Mouse (Mus musculus) embryo, embryonic 11 days (tissue): ENCODE data around the gene Hoxa9.

Experiments
- DNase-seq: peaks from one replicate; pipeline ENCODE4 v3.0.0-alpha.2; 2015

Hoxa9 gene

DNA sequence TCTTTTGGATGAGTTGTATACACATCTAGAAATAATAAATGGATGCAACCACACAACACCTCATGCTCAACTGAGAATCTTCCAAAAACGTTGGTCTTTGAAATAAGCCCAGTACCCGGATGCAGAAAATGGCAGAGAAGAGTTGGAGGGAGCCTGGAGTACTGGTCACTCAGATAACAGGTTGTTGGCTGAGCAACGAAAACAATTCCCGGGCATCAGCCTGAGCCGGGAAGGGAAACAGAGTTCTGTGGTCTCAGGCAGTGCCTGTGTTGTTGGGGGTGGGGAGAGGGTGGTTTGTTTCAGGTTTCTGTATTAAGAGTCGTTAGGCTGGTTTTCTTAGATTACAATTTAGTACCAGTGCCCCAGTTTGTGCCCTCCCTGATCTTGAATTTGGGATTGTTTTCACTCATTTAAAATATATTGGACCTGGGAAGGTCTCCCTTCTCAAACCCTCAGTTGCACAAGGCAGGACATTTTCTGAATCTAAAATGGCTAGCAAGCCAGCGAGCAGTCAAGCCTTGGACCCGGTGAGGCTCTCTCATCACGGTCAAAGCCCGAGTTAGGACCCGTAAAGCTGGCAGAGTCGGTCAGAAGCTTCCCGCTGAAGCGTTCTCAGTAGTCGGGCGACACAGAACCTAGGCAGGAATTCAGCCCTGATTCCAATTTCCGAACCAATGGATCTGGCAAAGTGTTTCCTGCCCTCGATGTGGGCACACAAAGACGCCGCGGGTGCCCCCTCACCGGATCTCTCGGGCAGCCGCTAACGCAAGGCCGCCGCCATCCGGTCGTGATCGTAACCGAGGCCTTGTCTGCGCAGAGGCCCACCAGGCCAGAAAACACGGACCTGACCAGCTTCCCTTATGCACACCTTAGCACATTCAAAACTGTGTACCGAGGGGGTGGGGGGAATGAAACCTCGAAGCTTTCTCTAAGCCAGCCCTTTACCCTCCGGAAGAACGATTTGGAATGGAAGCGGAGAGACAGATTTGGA is 2.1 kb downstream of the Hoxa9 start:
- no peak for DNase-seq

DNA sequence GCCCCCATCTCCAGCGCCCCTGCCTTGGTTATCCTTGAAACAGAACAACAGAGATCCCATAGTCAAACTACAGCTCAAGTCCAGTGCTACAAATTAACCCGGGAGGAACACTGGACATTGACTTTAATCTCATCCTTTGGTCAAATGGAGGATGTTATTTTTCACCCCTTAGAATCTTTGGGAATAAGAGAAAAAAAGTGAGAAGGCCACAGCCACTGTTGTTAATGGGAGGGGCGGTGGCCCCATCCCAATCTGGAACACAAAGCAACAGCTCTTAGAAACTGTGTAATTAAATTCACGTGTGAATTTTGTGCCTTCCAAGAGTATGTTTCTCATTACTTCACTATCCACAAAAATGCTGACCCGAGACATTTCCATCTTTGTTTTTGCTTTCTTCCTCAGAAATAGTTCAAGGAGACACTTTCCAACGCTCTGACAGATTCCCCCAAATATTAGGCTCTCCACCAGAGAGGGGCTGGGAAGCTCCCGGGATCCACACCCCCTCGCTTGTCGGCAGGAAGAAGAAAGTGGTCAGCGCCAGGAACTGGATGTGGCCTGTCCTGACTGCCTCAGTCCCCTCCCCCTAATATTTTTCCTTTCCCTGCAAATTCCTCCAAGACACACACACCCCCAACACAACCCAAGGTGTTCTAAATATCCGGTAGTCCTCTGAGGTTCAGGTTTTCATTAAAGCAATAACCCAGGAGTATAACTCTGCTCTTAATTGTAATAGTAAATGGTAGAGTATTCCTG is 3.2 kb downstream of the Hoxa9 start:
- DNase-seq = no peak

DNA sequence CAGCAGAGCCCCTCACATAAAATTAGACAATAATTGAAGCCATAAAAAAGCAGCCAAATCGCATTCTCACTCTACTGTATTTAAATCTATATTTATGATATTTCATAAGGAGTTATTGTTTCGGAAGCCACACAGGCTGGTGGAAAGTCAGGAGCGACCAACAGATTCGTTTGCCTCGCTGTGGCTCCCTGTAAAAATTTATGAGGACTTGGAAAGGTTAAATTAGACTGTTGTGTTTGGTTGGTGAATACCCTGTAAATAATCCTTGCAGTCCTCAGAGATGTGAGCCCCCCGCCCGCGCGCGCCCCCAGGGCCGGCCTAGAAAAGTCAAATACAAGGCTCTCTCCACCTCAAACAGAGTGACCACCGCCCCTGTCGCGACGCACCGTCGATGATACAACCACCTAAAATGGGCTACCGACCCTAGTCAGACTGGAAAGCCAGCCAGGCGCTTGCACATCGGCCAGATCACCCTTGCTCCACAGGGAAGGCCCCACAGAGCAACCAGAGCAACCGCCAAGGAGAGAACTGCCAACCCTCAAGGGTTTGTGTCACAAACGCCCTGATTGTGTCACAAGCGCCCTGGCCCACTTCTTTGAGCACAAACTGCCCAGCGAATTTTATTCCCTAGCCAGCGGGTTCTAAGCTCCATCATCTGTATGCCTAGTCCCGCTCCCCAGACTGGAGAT is 4.2 kb downstream of the Hoxa9 start:
- no peak for DNase-seq

DNA sequence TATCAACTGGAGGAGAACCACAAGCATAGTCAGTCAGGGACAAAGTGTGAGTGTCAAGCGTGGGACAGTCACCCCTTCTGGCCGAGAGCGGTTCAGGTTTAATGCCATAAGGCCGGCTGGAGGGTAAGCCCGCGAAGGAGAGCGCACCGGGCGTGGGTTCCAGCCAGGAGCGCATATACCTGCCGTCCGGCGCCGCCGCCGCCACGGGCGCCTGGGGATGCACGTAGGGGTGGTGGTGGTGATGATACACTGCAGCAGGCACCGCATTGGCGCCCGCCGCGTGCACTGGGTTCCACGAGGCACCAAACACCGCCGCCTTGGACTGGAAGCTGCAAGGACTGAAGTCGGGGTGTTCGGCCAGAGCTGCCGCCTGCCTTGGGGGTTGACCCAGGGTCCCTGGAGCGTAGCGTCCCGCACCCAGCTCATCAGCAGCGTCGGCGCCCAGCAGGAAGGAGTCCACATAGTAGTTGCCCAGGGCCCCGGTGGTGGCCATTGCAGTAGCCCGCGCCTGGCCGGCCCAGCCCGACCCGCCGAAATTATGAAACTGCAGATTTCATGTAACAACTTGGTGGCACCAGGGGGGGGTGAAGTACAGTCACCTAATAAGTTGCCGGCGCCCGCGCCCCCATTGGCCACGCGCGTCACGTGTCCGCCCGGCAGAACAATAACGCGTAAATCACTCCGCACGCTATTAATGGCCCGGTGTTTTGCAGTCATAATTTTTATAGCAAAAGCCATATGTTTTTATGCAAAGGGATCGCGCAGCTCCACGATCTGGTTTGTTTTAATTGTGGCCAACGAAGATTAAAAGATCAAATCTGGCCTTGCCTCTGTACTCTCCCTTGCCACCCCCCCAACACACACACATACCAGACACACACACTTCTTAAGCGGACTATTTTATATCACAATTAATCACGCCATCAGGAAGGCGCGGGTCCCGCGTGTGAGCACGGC is 5.0 kb downstream of the Hoxa9 start:
- DNase-seq = peak; percentile 88

DNA sequence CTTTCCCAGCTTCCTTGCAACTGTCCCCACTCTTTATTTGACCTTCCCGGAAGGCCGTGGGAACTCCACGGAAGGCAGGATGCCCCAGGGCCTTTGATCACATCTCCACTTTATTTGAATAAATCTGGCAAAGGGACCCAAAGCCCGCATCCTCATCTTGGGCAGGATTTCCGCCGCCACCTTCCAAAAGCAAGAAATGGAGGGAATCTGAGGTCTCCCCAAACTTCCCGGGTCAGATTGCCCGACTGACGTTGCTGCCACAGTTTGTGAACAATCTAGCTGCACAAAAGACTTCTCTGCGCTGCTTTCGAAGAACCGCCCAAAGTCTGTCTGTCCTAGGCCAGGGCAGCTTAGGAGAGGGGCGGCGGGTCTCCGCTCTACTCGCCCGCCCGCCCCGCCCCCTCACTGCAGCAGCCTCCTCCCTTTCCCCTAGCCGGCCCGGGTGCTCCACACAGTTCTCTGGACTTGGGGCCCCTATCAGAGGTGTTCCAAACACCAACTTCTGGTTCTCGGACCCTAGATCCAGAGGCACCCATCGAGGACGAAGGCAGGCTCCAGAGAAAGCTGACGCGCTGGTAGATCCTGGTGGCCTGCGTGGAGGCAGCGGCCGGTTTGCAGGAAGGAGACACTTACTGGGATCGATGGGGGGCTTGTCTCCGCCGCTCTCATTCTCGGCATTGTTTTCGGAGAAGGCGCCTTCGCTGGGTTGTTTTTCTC is 5.8 kb downstream of the Hoxa9 start:
- no peak for DNase-seq

DNA sequence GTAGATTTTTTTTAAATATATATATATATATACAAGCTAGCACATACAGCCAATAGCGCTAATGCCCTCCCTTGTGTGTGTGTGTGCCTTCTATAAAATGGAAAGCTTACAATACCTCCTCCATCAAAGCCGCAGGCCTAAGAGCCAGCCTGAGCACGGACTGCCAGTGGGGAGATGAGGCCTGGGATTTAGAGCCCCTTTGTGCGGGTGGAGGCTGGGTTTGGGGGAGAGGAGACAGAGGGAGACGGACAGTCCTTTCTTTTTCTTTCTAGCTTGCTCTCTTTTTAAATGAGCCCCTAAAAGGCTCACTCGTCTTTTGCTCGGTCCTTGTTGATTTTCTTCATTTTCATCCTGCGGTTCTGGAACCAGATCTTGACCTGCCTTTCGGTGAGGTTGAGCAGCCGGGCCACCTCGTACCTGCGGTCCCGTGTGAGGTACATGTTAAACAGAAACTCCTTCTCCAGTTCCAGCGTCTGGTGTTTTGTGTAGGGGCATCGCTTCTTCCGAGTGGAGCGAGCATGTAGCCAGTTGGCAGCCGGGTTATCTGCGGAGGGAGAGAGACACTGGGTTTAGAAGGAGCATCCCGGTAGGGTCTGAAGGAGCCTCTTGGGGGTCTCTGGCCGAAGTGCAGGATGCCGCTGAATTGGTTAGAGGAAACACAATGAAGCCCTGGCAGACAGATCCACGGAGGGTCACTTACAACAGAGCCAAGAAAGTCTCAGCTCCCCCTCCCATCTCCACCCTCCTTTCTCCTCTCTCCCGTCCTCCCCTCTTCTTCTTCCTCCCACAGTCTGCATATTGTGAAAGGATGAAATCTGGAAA is 6.7 kb downstream of the Hoxa9 start:
- DNase-seq = no peak

DNA sequence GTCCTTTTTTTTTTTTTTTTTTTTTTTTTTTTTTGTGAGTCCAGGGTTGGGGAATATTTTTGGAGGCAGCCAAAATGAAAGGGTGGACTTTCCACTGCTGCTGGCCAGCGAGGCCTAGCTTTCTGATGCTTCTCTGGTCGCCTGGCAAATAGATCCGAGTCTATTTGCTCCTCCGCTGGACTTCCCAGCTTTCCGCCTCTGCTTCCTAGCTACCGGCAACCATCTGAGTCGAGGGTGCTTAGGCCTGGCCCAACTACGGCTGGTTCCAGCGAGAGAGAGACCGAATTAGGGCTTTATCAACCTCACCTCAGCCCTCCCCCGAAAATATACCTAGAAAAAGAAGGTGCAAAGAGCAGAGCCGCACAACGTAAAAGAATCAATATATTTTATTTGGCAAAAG is 8.2 kb downstream of the Hoxa9 start:
- DNase-seq = peak; percentile 51

DNA sequence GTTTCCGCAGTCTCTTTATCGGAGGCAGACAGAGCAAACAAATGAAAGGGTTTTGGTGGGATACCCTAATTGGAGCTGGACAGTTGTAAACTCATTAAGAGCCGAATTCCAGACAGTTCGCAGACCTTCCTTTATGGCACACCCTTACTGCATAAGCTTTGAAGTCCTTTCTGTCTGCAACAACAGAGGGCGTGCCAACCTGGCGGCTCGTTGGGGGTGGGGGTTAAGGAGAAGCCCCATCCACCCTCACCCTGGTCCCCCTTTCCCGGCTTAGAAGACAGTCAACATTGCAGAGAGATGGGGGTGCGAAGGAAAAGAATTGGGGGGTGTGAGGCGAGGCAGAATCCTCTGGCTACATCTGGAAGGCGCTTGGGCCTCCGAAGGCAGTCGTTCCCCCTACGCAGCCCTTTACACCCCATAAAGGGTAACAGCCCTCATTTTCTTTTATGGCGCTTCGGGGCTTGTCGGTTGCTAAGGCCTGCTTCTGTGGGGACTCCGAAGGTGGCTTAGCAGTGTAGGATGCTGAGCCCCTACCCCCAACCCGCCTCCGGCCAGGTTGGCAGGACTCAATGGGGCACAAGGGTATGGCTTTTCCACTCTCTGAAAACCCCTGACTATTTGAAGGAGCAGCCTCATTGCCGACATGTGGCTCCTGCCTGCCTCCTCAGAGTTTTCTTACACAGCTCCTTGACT is 8.8 kb downstream of the Hoxa9 start:
- DNase-seq = peak; percentile 62

DNA sequence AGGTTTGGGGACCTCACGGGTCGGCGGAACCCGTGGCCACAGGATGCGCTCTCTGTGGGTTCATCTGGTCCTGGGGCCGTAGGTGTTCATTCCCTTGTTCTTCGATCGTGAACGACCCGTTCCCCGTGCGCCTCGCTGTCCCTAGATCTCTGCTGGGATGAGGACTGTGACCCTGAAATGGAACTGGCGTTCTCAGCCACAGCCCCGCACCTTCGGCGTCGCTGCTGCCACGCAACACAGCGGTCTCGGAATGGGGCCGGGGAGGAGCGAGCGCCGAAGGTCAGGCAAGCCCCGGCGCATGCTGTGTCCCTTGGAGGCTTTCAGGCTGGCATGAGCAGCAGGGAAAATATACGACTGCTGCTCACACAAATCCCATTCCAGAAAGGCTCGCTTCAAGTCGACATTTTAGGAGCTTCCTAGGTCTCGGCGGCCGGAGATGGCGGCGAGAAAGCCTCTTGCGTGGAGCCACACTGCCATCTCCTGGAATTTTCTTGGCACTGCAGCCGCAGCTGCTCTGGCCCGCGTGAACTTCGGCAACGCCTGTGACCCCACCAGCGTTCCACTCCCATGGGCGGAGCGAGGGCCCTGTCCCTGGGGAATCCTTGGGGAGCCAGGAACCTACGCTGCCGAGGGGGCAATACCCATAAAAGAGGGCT is 9.4 kb downstream of the Hoxa9 start, which contains the start of gene Hoxa7:
Hoxa7 (minus strand) TSS at position 518 of the 656 bp plus-strand sequence.
- DNase-seq = peak; percentile 93

DNA sequence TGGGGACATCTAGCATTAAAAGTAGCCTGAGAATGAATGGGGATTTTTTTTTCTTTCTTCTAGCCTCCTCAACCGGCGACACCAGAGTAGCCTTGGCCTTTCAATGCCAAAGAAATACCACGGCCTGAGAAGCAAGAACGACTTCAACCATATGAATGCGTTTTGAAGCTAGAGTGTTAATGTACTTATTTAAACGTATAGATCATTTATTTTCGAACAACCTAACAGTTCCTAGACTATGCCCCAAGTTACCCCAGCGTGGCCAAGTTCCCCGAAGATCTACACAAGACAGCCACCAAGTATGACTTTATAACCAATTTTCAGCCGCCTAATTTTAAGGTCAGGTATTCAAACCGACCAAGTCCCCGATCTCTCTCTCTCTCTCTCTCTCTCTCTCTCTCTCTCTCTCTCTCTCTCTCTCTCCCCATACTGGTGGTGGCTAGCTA is 10.0 kb downstream of the Hoxa9 start:
- no peak for DNase-seq

DNA sequence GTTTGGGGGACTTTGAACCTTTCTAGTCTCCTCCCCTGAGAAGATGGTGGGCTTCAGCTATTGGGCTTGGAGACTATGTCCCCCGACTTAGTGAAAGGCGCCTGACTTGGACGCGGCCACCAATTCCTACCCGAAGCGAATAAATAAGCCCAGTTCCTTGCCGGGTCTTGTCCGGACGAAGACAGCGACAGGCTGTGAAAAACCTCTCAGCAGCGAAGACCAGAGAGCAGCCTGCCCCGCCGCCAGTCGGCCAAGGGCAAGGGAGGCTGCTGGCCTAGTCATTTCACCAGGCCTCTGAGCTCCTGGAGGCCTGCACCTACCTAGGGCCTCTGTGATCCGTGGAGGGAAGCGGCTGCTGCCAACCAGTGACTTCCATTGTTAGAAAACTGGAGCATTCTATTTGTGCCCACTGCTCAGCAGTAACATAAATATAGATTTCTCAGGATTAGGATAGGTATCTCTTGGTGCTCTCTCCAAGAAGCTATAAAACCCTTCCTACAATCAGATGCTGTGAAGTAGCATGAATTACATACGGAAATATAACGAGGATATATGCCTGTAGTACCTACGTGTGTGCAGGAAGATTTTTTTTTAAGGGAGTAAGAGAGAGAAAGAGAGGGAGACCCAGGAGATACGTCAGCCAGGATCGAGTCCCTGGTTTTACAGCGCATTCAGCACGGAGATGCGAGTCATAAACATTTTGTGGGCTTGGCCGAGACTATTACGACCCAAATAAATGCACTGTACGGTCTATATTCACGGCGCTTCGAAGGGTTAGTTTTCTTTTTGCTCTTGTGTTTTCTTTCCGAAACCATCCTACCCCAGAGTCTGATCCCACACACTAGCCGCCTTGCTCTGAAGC is 10.7 kb downstream of the Hoxa9 start:
- DNase-seq = no peak

DNA sequence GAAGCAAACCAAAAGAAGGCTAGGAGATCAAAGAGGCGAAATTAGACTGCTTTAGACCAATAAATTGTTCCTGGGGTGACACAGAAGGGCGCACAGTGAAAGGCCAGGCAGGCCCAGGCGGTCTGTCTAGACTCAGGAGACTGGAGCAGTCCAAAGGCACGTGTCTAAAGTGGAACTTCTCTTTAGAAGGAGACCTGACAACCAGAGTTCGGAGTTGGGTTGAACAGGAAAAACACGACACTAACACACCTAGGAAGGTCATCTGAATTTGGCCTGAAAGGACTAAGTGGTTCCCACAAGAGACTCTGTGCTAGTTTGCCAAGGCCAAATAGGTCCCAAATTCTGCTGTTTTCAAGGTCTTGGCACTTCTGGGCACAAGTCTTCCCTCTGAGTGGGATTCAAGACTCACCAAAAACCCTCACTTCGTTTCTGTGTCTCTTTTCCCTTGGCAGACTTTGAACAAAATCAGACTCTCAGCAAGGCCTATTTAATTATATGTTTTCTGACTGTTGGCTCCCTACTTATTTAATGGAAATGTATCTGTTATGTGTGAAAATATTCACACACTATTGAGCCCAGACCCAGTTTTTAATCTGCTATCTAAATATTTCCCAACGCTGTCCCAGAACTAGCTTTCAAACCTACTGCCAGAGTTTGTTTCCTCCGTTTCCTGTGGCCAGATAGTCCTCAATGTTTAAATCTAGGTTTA is 11.5 kb downstream of the Hoxa9 start:
- DNase-seq = no peak

DNA sequence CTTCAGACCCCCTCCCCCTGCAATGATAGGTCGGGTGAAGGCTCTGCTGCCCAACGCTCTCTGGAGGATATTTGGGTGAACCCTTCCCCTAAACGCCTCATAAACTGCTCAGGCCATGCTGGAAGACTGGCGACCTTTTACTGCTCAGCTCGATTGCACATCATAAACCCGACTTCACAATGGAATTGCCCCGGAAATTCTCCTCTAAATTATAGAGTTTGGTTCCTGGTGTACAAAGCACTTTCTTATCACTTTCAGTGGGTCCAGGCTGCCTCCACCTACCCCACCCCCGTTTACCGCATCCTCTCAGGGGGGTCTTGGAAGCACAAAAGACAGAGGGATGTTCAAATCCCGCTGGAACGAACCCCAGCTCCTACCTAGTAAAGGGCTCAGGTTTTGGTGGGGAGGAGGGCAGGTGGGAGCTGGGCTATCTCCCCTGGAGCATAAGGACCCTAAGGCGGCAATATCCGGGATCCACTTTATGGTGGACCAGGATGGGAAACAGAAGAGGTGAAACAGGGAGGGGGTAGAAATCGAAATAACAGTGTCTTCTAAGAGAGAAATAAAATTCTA is 12.2 kb downstream of the Hoxa9 start:
- DNase-seq = no peak

DNA sequence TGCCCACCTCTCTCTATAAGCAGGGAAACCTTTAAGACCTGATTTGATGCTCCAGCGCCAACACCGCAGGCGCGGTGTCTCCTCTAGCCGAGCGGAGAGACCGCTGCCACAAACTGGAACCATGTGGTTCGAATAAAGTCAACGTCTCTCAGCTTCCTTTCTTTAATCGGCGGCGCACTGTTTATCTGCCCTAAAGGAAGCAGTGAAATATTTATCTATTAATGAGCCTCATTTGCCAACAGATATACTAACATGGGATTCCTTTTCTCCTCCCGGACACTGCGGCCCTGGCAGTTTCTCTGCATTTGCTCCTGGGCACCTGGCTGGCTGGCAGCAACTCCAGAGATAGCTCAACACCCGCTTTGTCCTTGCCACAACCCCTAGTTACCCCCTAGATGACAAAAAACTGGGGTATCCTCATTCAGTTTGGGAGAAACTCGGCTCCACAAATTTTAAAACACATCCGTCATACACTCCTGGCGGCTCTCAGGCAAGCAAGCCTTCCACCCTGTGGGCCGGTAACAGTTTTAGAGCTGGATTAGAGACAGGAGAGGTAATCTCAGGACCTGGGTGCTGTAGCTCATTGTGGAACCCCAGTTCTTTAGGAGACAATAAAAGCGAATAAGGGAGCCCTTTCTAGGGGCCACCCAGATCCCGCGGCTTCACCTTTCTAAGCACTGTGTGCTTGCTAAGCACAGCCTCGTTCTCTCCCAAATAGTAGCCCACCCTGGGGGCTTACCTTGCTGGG is 12.8 kb downstream of the Hoxa9 start:
- no peak for DNase-seq

DNA sequence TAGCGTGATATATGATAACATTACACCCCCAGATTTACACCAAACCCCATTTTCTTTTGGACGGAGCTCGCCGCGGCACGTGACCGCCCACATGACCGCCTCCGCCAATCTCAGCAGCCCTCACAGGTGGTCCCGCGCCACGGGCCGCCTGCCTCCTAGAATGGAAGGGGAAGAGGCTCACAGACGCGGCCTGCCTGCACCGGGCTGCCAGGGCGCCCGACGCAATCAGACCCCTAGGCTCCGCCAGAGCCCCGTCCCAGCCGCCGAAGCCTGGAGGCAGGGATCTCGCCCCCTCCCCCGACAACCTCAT is 13.5 kb downstream of the Hoxa9 start:
- peak; percentile 93 for DNase-seq

DNA sequence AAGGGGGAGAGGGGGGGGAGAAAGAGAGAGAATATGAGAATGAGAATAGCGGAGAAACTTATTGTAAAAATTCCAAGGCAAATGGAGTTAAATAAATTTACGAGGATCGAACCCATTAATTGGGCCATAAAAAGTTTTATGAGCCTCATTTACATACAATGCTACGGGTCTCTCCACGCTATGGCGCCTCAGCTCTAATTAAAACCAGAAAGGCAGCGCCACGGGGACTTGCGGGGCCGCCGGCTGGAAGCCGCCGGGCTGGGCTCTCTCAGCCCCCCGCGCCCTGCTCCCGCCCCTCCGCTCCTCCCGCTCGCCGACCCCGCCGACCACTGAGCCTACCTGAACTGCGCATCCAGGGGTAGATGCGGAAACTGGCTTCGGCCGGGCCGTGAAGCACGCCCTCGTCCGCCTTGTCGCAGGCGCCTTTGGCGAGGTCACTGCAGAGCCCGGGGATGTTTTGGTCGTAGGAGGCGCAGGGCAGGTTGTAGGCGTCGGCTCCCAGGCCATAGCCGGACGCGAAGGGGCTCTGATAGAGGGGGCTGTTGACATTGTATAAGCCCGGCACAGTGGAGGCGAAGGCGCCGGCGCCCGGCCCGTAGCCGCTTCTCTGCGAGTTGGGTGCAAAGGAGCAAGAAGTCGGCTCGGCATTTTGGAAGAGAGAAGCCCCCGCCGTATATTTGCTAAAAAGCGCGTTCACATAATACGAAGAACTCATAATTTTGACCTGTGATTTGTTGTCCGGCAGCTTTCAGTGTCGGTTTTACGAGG is 14.0 kb downstream of the Hoxa9 start:
- no peak for DNase-seq
